Mouse (Mus musculus): ENCODE results near the gene Mxd3.

- no peak for TF ChIP-seq POLR2A (IDR thresholded peaks at IDR 0.05; ENCODE audit: low read depth, low read length)
- TF ChIP-seq CTCF (IDR thresholded peaks at IDR 0.05; ENCODE audit: extremely low read depth, insufficient read depth, insufficient read length, insufficient replicate concordance): no peak
Observed at GRCm38 (mm10) chr13:55330567-55331400, 1.2 kb upstream of the Mxd3 start.

Data from spleen, adult 2 months (tissue).